Mouse (Mus musculus) frontal cortex, postnatal 25 days (tissue): ENCODE measurements around the gene Mthfr.

ENCODE experiments used
- DNase-seq, 2 experiments: peaks; one replicate each; pipeline ENCODE4 v3.0.0; 2022; ENCODE audit warnings: low spot score in 2 of 2

Mthfr gene

GRCm38 (mm10) chr4:148038600-148039253, at the start of gene Mthfr, which contains the start of gene Clcn6:
Mthfr (plus strand) TSS chr4:148039077.
Clcn6 (minus strand) TSS chr4:148038821.
- peak; percentile 97 to 99 for DNase-seq

- DNase-seq = no peak
Measured at GRCm38 (mm10) chr4:147993571-147994095, 45.2 kb upstream of the Mthfr start.

GRCm38 (mm10) chr4:147995311-147995710, 43.6 kb upstream of the Mthfr start:
- no peak for DNase-seq

GRCm38 (mm10) chr4:148000202-148000772, 38.6 kb upstream of the Mthfr start, which contains the start of gene Nppa:
Nppa (plus strand) TSS chr4:148000722.
- DNase-seq = no peak

GRCm38 (mm10) chr4:148001013-148001789, 37.7 kb upstream of the Mthfr start:
- no peak for DNase-seq

GRCm38 (mm10) chr4:148001866-148002265, 37.0 kb upstream of the Mthfr start:
- DNase-seq = no peak

- DNase-seq = no peak
Measured at GRCm38 (mm10) chr4:148004361-148004760, 34.5 kb upstream of the Mthfr start.

GRCm38 (mm10) chr4:148008412-148008811, 30.5 kb upstream of the Mthfr start:
- peak; percentile 34 to 52 for DNase-seq

GRCm38 (mm10) chr4:148009641-148010040, 29.2 kb upstream of the Mthfr start:
- DNase-seq = no peak

GRCm38 (mm10) chr4:148011332-148011731, 27.5 kb upstream of the Mthfr start:
- no peak for DNase-seq

GRCm38 (mm10) chr4:148012216-148012615, 26.7 kb upstream of the Mthfr start:
- no peak for DNase-seq

GRCm38 (mm10) chr4:148015418-148015817, 23.5 kb upstream of the Mthfr start:
- no peak for DNase-seq

GRCm38 (mm10) chr4:148016981-148017380, 21.9 kb upstream of the Mthfr start:
- no peak for DNase-seq

GRCm38 (mm10) chr4:148018410-148018809, 20.5 kb upstream of the Mthfr start:
- DNase-seq = no peak

GRCm38 (mm10) chr4:148024003-148024402, 14.9 kb upstream of the Mthfr start:
- DNase-seq = no peak

GRCm38 (mm10) chr4:148029297-148029696, 9.6 kb upstream of the Mthfr start:
- DNase-seq = no peak

GRCm38 (mm10) chr4:148030506-148030905, 8.4 kb upstream of the Mthfr start:
- no peak for DNase-seq

- DNase-seq = no peak
Measured at GRCm38 (mm10) chr4:148033858-148034410, 4.9 kb upstream of the Mthfr start.

- DNase-seq = no peak
Measured at GRCm38 (mm10) chr4:148035440-148035839, 3.4 kb upstream of the Mthfr start.

- no peak for DNase-seq
Measured at GRCm38 (mm10) chr4:148038079-148038599, 738 bp upstream of the Mthfr start.

GRCm38 (mm10) chr4:148039254-148040028, 564 bp downstream of the Mthfr start:
- DNase-seq = no peak
